Mouse (Mus musculus) mammary gland, adult 2 months (tissue): Measurements from ENCODE around the gene Tfcp2l1. TPM values are rescaled to one million over a fixed set of nuclear protein-coding genes. Genes with fewer than 3 reads are reported as not detected.

Experiments used
- polyA plus RNA-seq: library from polyadenylated mRNA; depleted of rRNA; stranded (reverse); fragments of >200 nt; gene quantifications from 2 replicates; pipeline ENCODE4 v1.2.3, GENCODE M21; 2012; ENCODE audit warnings: low replicate concordance; rRNA removed

Tfcp2l1 gene
- polyA plus RNA-seq, result 3.0 and 7.0 TPM in 2 replicates

GRCm38 (mm10) chr1:118627781-118628464, at the start of gene Tfcp2l1:
Gene Tfcp2l1, plus strand, starts transcription at chr1:118627945.

Other genes starting within 250 kb of the Tfcp2l1 start
- gene Clasp1, start 238.9 kb upstream of the Tfcp2l1 start, polyA plus RNA-seq, result 16.7 and 17.1 TPM in 2 replicates